Mouse (Mus musculus): ENCODE data around the gene Kdm5c. TPM values are rescaled to one million over a fixed set of nuclear protein-coding genes. Genes with fewer than 3 reads are reported as not detected.
A peak's percentile ranks its signal among the peaks of the same experiment; 100 is the strongest.
"Not testable (repeated sequence)": the region's sequence is repeated elsewhere in the genome, so short reads cannot be mapped to it uniquely, and the experiment has no call there.

Kdm5c gene
- polyA plus RNA-seq, 1 experiment from 2014 or later: 28.1 TPM

GRCm38 (mm10) chrX:152214703-152215102 lies 18.1 kb upstream of the Kdm5c start:
- H3K4me1 ChIP-seq (ENCODE audit: control insufficient read depth, low read depth, low read length): no peaks in the 10 kb centered on the region
- H3K9me3 ChIP-seq (replicated peaks; ENCODE audit: control insufficient read depth, low read length): no peaks in the 10 kb centered on the region
- peaks cover 9% of the 10 kb centered on the region; the same call in 1 of the 2 replicates for H3K27me3 ChIP-seq (ENCODE audit: control insufficient read depth, insufficient read depth, low read depth, low read length)
- ATAC-seq (ENCODE audit: low read depth): no peak
- H3K9ac ChIP-seq (ENCODE audit: low read depth, low read length): no peak overlapping the region
- H3K27ac ChIP-seq (ENCODE audit: low read length): no peak overlapping the region
- 33% methylated on average over 1 of the region's 1 CpGs for WGBS (ENCODE audit: insufficient replicate concordance)
- H3K4me3 ChIP-seq (ENCODE audit: low read depth, low read length): no peak overlapping the region
- H3K36me3 ChIP-seq (ENCODE audit: control insufficient read depth, insufficient read depth): no peaks in the 10 kb centered on the region
- no peak overlapping the region for H3K4me2 ChIP-seq (ENCODE audit: low read depth, low read length)

DNA sequence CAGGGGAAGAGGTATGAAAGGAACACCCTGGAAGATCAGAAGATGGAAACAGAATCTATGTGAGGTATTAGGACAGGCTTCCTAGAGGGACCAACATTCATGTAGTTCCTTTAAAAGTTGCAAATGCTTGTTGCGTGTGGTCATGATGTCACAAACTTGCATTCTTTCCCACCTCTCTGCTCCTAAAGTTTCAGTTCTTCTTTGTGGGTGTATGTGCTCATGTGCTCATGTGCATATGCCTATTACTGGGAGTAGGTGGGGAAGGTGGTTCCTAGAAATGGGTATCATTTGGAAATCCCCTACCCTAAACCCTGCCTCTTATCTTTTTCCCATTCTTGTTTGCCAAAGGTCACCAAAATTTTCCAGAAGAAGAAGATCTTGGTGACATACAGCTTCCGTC lies 14.3 kb upstream of the Kdm5c start:
- H3K4me2 ChIP-seq (ENCODE audit: low read depth, low read length): no peak overlapping the region
- no peaks in the 10 kb centered on the region for H3K4me1 ChIP-seq (ENCODE audit: control insufficient read depth, low read depth, low read length)
- no peak overlapping the region for H3K4me3 ChIP-seq (ENCODE audit: low read depth, low read length)
- H3K27me3 ChIP-seq (ENCODE audit: control insufficient read depth, insufficient read depth, low read depth, low read length): peaks cover 9% of the 10 kb centered on the region; the same call in 1 of the 2 replicates
- H3K9ac ChIP-seq (ENCODE audit: low read depth, low read length): no peak overlapping the region
- WGBS (ENCODE audit: insufficient replicate concordance): 81% methylated on average over 2 of the region's 2 CpGs
- H3K36me3 ChIP-seq (ENCODE audit: control insufficient read depth, insufficient read depth): no peaks in the 10 kb centered on the region
- no peak for ATAC-seq (ENCODE audit: low read depth)
- no peak overlapping the region for H3K27ac ChIP-seq (ENCODE audit: low read length)
- H3K9me3 ChIP-seq (replicated peaks; ENCODE audit: control insufficient read depth, low read length): no peaks in the 10 kb centered on the region

- Histone ChIP-seq H3K9me3 (replicated peaks; ENCODE audit: control insufficient read depth, low read length) (no peaks in the 10 kb centered on the region), H3K4me3 (ENCODE audit: low read depth, low read length) (no peak overlapping the region), H3K4me2 (ENCODE audit: low read depth, low read length) (no peak overlapping the region), H3K9ac (ENCODE audit: low read depth, low read length) (no peak overlapping the region), H3K27ac (ENCODE audit: low read length) (no peak overlapping the region), H3K4me1 (ENCODE audit: control insufficient read depth, low read depth, low read length) (no peaks in the 10 kb centered on the region), H3K36me3 (ENCODE audit: control insufficient read depth, insufficient read depth) (no peaks in the 10 kb centered on the region), H3K27me3 (ENCODE audit: control insufficient read depth, insufficient read depth, low read depth, low read length) (peaks cover 9% of the 10 kb centered on the region; the same call in 1 of the 2 replicates)
- WGBS (ENCODE audit: insufficient replicate concordance): 54% methylated on average over 4 of the region's 4 CpGs
- ATAC-seq (ENCODE audit: low read depth): no peak
Measured at GRCm38 (mm10) chrX:152221721-152222120, 11.1 kb upstream of the Kdm5c start.

DNA sequence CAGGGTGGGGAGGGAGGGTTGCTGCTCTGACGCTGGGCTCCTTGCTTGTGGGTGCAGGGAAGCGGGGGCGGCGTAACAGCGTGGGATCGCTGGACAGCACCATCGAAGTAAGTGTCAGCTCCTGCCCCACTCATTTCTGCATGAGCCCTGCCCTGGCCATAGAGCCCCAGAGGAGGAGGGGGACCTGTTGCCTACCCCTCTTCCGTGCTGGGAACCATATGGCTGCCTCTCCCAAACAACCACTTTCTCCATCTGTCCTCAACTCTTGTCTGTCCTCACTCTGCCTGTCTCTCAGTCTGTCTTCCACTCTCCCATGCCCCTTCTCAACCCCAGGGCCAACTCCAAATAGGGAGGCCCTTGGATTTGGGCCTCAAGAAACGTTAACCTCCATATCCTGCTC lies 10.6 kb upstream of the Kdm5c start:
- Histone ChIP-seq H3K4me2 (ENCODE audit: low read depth, low read length) (no peak overlapping the region), H3K27ac (ENCODE audit: low read length) (no peak overlapping the region), H3K9me3 (replicated peaks; ENCODE audit: control insufficient read depth, low read length) (no peaks in the 10 kb centered on the region), H3K9ac (ENCODE audit: low read depth, low read length) (no peak overlapping the region), H3K27me3 (ENCODE audit: control insufficient read depth, insufficient read depth, low read depth, low read length) (peaks cover 9% of the 10 kb centered on the region; the same call in 1 of the 2 replicates), H3K4me1 (ENCODE audit: control insufficient read depth, low read depth, low read length) (no peaks in the 10 kb centered on the region), H3K36me3 (ENCODE audit: control insufficient read depth, insufficient read depth) (no peaks in the 10 kb centered on the region), H3K4me3 (ENCODE audit: low read depth, low read length) (no peak overlapping the region)
- WGBS (ENCODE audit: insufficient replicate concordance): 60% methylated on average over 9 of the region's 9 CpGs
- no peak for ATAC-seq (ENCODE audit: low read depth)

DNA sequence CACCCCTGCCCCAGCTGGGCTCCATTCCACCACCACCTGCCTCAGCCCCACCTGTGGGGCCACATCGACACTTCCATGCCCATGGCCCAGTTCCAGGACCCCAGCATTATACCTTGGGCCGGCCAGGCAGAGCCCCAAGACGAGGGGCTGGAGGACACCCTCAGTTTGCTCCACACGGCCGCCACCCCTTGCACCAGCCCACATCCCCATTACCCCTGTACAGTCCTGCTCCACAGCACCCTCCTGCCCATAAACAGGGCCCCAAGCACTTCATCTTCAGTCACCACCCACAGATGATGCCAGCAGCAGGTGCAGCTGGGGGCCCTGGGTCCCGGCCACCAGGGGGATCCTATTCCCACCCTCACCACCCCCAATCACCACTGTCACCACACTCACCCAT lies 9.5 kb upstream of the Kdm5c start:
- Histone ChIP-seq H3K4me3 (ENCODE audit: low read depth, low read length) (no peak overlapping the region), H3K27me3 (ENCODE audit: control insufficient read depth, insufficient read depth, low read depth, low read length) (peaks cover 7% of the 10 kb centered on the region; the same call in 1 of the 2 replicates), H3K36me3 (ENCODE audit: control insufficient read depth, insufficient read depth) (no peaks in the 10 kb centered on the region), H3K4me2 (ENCODE audit: low read depth, low read length) (no peak overlapping the region), H3K9me3 (replicated peaks; ENCODE audit: control insufficient read depth, low read length) (no peaks in the 10 kb centered on the region), H3K27ac (ENCODE audit: low read length) (no peak overlapping the region), H3K9ac (ENCODE audit: low read depth, low read length) (no peak overlapping the region), H3K4me1 (ENCODE audit: control insufficient read depth, low read depth, low read length) (no peaks in the 10 kb centered on the region)
- no peak for ATAC-seq (ENCODE audit: low read depth)
- 62% methylated on average over 6 of the region's 6 CpGs for WGBS (ENCODE audit: insufficient replicate concordance)

- Histone ChIP-seq H3K36me3 (ENCODE audit: control insufficient read depth, insufficient read depth) (no peaks in the 10 kb centered on the region), H3K27me3 (ENCODE audit: control insufficient read depth, insufficient read depth, low read depth, low read length) (peaks cover 5% of the 10 kb centered on the region; the same call in 1 of the 2 replicates), H3K9me3 (replicated peaks; ENCODE audit: control insufficient read depth, low read length) (no peaks in the 10 kb centered on the region), H3K4me2 (ENCODE audit: low read depth, low read length) (no peak overlapping the region), H3K4me3 (ENCODE audit: low read depth, low read length) (no peak overlapping the region), H3K27ac (ENCODE audit: low read length) (no peak overlapping the region), H3K4me1 (ENCODE audit: control insufficient read depth, low read depth, low read length) (no peaks in the 10 kb centered on the region), H3K9ac (ENCODE audit: low read depth, low read length) (no peak overlapping the region)
- WGBS (ENCODE audit: insufficient replicate concordance): 60% methylated on average over 5 of the region's 5 CpGs
- ATAC-seq (ENCODE audit: low read depth): no peak
Measured at GRCm38 (mm10) chrX:152224280-152224679, 8.5 kb upstream of the Kdm5c start.

DNA sequence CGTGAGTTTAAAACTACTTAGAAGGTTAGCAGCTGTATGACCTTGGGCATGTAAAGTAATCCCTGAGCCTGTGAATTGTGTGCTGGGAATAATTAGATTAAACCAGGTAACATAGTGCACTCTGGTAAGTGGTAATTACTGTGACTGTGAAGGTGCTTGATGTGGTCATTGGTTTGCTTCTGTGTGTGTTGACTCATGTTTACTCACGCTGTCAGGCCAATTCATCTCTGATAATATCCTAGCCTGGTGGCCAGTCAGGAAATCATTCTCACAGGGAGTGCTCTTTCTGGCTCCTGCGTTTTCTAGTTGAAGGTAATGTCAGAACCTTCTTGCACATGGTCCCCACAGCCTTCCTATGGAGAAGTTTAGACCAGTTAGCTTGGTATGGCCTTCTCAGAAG lies 1.3 kb downstream of the Kdm5c start:
- WGBS (ENCODE audit: insufficient replicate concordance): 13% methylated on average over 3 of the region's 3 CpGs
- Histone ChIP-seq H3K4me1 (ENCODE audit: control insufficient read depth, low read depth, low read length) (peaks cover 19% of the 10 kb centered on the region), H3K9ac (ENCODE audit: low read depth, low read length) (peak overlapping the region; percentile 97), H3K27ac (ENCODE audit: low read length) (peak overlapping the region; percentile 84), H3K36me3 (ENCODE audit: control insufficient read depth, insufficient read depth) (peaks cover 15% of the 10 kb centered on the region), H3K4me2 (ENCODE audit: low read depth, low read length) (peak overlapping the region; percentile 62), H3K27me3 (ENCODE audit: control insufficient read depth, insufficient read depth, low read depth, low read length) (no peaks in the 10 kb centered on the region), H3K9me3 (replicated peaks; ENCODE audit: control insufficient read depth, low read length) (no peaks in the 10 kb centered on the region), H3K4me3 (ENCODE audit: low read depth, low read length) (peak overlapping the region; percentile 97)
- ATAC-seq (ENCODE audit: low read depth): no peak

GRCm38 (mm10) chrX:152235758-152236157 lies 2.9 kb downstream of the Kdm5c start:
- no peak for ATAC-seq (ENCODE audit: low read depth)
- no peak overlapping the region for H3K9ac ChIP-seq (ENCODE audit: low read depth, low read length)
- WGBS (ENCODE audit: insufficient replicate concordance): 56% methylated on average over 2 of the region's 2 CpGs
- peaks cover 19% of the 10 kb centered on the region for H3K4me1 ChIP-seq (ENCODE audit: control insufficient read depth, low read depth, low read length)
- H3K27ac ChIP-seq (ENCODE audit: low read length): no peak overlapping the region
- H3K36me3 ChIP-seq (ENCODE audit: control insufficient read depth, insufficient read depth): peaks cover 31% of the 10 kb centered on the region
- H3K4me3 ChIP-seq (ENCODE audit: low read depth, low read length): no peak overlapping the region
- H3K9me3 ChIP-seq (replicated peaks; ENCODE audit: control insufficient read depth, low read length): no peaks in the 10 kb centered on the region
- H3K27me3 ChIP-seq (ENCODE audit: control insufficient read depth, insufficient read depth, low read depth, low read length): no peaks in the 10 kb centered on the region
- peak overlapping the region; percentile 62; the same call in 1 of the 2 replicates for H3K4me2 ChIP-seq (ENCODE audit: low read depth, low read length)

DNA sequence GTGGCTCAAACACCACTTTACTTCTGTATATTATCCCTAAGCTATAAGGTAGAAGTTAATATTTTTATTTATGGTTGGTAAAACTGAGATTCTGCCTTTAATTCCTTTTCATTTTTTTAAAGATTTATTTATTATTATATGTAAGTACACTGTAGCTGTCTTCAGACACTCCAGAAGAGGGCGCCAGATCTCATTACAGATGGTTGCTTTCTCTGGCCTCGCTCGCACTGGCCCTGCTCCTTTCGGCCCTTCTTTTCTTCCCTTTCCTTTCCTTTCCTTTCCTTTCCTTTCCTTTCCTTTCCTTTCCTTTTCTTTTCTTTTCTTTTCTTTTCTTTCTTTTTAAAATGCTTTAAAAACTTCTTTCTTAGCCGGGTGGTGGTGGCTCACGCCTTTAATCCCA lies 10.3 kb downstream of the Kdm5c start:
- not testable (repeated sequence) for H3K9ac ChIP-seq (ENCODE audit: low read depth, low read length); ATAC-seq (ENCODE audit: low read depth); H3K27ac ChIP-seq (ENCODE audit: low read length); H3K27me3 ChIP-seq (ENCODE audit: control insufficient read depth, insufficient read depth, low read depth, low read length); H3K4me1 ChIP-seq (ENCODE audit: control insufficient read depth, low read depth, low read length); H3K9me3 ChIP-seq (replicated peaks; ENCODE audit: control insufficient read depth, low read length); H3K4me2 ChIP-seq (ENCODE audit: low read depth, low read length); H3K4me3 ChIP-seq (ENCODE audit: low read depth, low read length)
- 67% methylated on average over 6 of the region's 6 CpGs for WGBS (ENCODE audit: insufficient replicate concordance)
- peaks cover 70% of the 10 kb centered on the region for H3K36me3 ChIP-seq (ENCODE audit: control insufficient read depth, insufficient read depth)

All from liver, embryonic 16.5 days (tissue).